Mouse (Mus musculus) adrenal gland, postnatal 10 days (tissue): Measurements from ENCODE around the gene Ap3d1. TPM values are rescaled to one million over a fixed set of nuclear protein-coding genes. Genes with fewer than 3 reads are reported as not detected.

Experiments used
- DNase-seq: peaks from one replicate; pipeline ENCODE4 v3.0.0; 2021; ENCODE audit warnings: mixed read lengths
- total RNA-seq, 2 experiments: library from RNA; stranded (reverse); gene quantifications; 2 replicates each; pipeline ENCODE4 v1.2.3; 2021

Gene Ap3d1
- total RNA-seq, 2 experiments from 2014 or later: 64.7 to 82.6 TPM

DNA sequence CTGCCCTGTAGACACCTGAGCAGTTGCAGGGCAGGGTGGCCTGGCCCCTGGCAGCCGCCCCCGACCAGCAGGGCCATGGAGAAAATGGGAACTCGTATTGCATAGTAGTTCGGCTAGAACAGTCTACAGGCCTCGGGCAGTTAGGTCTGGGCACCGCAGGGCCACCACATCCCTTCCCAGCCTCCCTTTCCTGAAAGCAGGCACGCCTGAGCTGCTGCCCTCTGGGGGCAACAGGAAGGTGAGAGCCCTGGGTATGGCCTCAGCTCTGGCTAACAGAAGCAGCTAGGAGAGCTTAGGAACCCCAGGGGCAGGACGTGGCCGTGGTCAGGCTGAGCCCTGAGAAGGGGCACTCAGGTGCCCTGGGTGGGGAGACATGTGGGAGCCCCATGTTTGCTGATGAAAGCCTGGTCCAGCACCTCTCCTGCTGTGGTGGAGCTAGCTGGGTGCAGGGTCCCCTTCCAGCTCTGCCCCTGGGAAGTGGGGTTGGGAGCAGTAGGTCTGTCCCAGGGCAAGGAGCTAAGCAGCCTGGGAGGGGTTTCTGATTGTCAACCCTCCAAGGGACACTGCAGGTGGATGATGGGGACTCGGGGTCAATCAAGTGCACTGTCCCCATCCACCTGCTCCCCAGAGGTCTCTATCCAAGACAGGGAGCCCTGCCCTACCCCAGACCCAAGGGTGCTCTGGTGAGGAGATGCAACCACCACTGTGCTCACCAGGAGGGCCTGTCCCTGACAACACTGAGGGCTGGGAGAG is 75.9 kb downstream of the Ap3d1 start:
- DNase-seq: no peak

- DNase-seq: no peak
These were observed 76.6 kb downstream of the Ap3d1 start for GRCm38 (mm10) chr10:80665459-80665858.

GRCm38 (mm10) chr10:80665016-80665380 is 77.1 kb downstream of the Ap3d1 start:
- DNase-seq: peak; percentile 87

DNA sequence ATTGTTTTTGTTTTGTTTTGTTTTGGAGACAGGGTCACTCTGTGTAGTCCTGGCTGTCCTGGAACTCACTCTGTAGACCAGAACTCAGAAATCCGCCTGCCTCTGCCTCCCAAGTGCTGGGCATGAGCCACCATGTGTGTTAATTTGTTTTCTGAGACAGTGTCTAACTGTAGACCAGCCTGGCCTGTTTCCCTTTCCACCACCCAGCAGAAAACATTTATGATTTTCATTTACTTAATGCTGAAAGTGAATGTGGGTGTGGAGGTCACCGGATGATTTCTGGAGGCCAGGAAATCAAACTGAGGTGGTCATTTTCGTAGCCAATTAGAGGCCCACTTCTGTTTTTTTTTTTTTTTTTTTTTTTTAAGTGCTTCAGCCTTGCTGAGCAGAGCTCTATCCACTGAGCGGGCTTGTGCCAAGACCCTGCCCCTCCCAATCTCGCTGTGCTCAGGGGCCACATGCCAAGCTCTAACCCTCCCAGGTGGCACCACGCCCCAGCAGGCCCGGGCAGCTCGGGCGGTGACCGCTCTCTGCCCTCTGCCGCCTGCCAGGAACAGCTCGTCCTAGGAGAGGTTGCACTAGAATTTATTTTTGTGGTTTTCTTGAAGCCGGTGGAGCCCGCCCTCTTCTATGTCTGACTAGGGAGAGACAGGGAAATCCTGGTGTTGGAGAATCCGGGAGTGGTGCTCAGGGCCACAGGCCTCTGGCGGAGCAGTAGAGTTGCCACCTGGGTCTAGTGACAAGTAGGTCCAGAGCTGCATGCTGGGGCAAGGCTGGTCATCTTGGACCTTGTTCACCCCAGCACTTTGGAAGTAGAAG is 77.7 kb downstream of the Ap3d1 start:
- DNase-seq: peak; percentile 91

GRCm38 (mm10) chr10:80663485-80664196 is 78.4 kb downstream of the Ap3d1 start:
- no peak for DNase-seq

GRCm38 (mm10) chr10:80661149-80661548 is 80.9 kb downstream of the Ap3d1 start:
- peak; percentile 64 for DNase-seq

DNA sequence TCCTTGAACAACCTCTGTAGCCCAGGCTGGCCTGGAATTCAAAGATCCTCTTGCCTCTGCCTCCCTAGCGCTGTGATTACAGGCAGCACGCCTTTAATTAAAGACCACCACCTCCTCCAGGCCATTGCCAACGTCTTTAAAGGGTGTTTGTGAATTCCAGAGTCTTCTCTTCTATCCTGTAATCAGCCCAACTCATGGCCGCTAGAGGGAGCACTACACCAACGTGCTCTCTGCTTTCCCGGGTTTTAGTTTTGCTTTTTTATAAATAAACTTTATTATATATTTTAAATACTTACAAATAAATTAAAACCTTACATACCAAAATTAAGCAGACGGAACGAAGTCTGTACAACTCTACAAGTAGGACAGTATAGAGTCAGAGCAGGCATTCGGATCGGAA is 82.9 kb downstream of the Ap3d1 start:
- peak; percentile 87 for DNase-seq

- no peak for DNase-seq
These were observed 83.2 kb downstream of the Ap3d1 start for GRCm38 (mm10) chr10:80658841-80659202.

- no peak for DNase-seq
These were observed 83.7 kb downstream of the Ap3d1 start for GRCm38 (mm10) chr10:80658194-80658840.

Other genes starting within 250 kb of the Ap3d1 start
- gene Onecut3, start 247.4 kb downstream of the Ap3d1 start, total RNA-seq: not detected
- under 1 TPM; 0.27 to 0.36 TPM for gene Atp8b3, start 203.1 kb downstream of the Ap3d1 start, total RNA-seq
- 10 to 100 TPM; 31.9 to 44.5 TPM for gene Rexo1, start 180.7 kb downstream of the Ap3d1 start, total RNA-seq
- 10 to 100 TPM; 12.4 to 14.1 TPM for gene Klf16, start 164.9 kb downstream of the Ap3d1 start, total RNA-seq
- gene Abhd17a, start 151.9 kb downstream of the Ap3d1 start, total RNA-seq: 100 to 1,000 TPM; 108 to 113 TPM
- gene Scamp4, start 139.4 kb downstream of the Ap3d1 start, total RNA-seq: 10 to 100 TPM; 41.8 to 42.3 TPM
- gene Adat3, start 139.4 kb downstream of the Ap3d1 start, total RNA-seq: 1 to 10 TPM; 3.9 to 5.1 TPM
- 1 to 10 TPM; 1.6 to 2.7 TPM for gene Gm49322, start 136.2 kb downstream of the Ap3d1 start, total RNA-seq
- gene Csnk1g2, start 119.4 kb downstream of the Ap3d1 start, total RNA-seq: 100 to 1,000 TPM; 121 to 131 TPM
- 10 to 100 TPM; 50.4 to 65.3 TPM for gene Btbd2, start 85.2 kb downstream of the Ap3d1 start, total RNA-seq
- 100 to 1,000 TPM; 249 to 298 TPM for gene Mknk2, start 64.2 kb downstream of the Ap3d1 start, total RNA-seq
- gene Mob3a, start 40.3 kb downstream of the Ap3d1 start, total RNA-seq: 10 to 100 TPM; 17.7 to 20.1 TPM
- 10 to 100 TPM in 1 of 2 experiments, 1 to 10 TPM in 1; 6.9 to 13.1 TPM for gene Izumo4, start 40.1 kb downstream of the Ap3d1 start, total RNA-seq
- 10 to 100 TPM; 64.5 to 80.9 TPM for gene Dot1l, start 12.9 kb upstream of the Ap3d1 start, total RNA-seq
- 10 to 100 TPM; 45.2 to 50.5 TPM for gene Sf3a2, start 55.9 kb upstream of the Ap3d1 start, total RNA-seq
- gene Plekhj1, start 56.4 kb upstream of the Ap3d1 start, total RNA-seq: 10 to 100 TPM; 50.0 to 63.2 TPM
- under 1 TPM; 0.57 to 0.79 TPM for gene Amh, start 63.0 kb upstream of the Ap3d1 start, total RNA-seq
- gene Jsrp1, start 71.2 kb upstream of the Ap3d1 start, total RNA-seq: 10 to 100 TPM in 1 of 2 experiments, 1 to 10 TPM in 1; 9.8 to 24.0 TPM
- 100 to 1,000 TPM; 700 to 820 TPM for gene Oaz1, start 84.4 kb upstream of the Ap3d1 start, total RNA-seq
- gene Lingo3, start 101.8 kb upstream of the Ap3d1 start, total RNA-seq: 1 to 10 TPM in 1 of 2 experiments, under 1 TPM in 1; 0.99 to 1.5 TPM
- 10 to 100 TPM; 35.3 to 37.8 TPM for gene Lsm7, start 112.9 kb upstream of the Ap3d1 start, total RNA-seq
- gene Sppl2b, start 113.0 kb upstream of the Ap3d1 start, total RNA-seq: 10 to 100 TPM; 25.3 to 39.8 TPM
- under 1 TPM; 0.09 to 0.12 TPM for gene Tmprss9, start 129.6 kb upstream of the Ap3d1 start, total RNA-seq
- gene Timm13, start 158.7 kb upstream of the Ap3d1 start, total RNA-seq: 100 to 1,000 TPM; 271 to 285 TPM
- 10 to 100 TPM; 14.5 to 16.5 TPM for gene Lmnb2, start 176.0 kb upstream of the Ap3d1 start, total RNA-seq
- 10 to 100 TPM; 11.7 to 44.5 TPM for gene Gadd45b, start 187.8 kb upstream of the Ap3d1 start, total RNA-seq